Mouse (Mus musculus) cerebellum, adult 2 months (tissue): Measurements from ENCODE around the gene Cacna2d3.

ENCODE experiments used
- CTCF ChIP-seq: fragments of 200-500 bp; IDR thresholded peaks from 2 replicates; pipeline ENCODE4 v1.5.1; 2011; ENCODE audit warnings: low read depth, mild to moderate bottlenecking, control low read depth, low read length, moderate library complexity, borderline replicate concordance; ENCODE audit not compliant: insufficient read depth
- POLR2A ChIP-seq: fragments of 200-500 bp; IDR thresholded peaks from 2 replicates; pipeline ENCODE4 v1.6.1; 2011; ENCODE audit warnings: low read length, control low read depth, borderline replicate concordance; ENCODE audit not compliant: insufficient read depth

DNA sequence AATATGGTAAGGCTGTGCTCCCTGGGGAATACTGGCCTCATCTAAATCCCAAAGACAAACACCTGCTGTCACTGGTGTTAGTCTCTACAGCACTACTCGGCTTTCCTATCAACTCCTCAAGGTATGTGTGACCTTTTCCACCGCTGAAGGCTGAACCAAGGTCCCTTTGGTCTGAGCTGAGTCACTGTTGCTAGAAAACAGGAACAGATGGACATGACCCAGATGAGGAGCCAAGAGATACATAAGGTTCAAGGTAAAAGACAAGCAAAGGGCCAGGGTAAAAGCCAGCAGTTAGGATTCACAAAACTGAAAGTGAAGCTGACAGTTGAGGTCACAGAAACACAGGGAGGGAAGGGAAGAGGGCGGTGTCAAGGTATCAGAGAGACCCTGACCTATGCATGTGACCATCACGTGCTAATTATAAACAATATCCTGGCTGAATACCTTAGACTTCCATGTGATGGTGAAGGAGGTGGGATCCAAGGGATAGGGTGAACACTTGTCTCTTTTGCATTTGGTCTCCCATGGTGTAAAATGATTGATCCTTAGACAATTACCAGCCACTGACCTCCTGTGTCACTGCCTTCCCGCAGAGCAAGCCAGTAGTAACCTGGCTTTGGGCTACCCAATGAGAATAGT, 288.5 kb downstream of the Cacna2d3 start:
- TF ChIP-seq CTCF (no peak), POLR2A (no peak)
